Mouse (Mus musculus) forebrain, embryonic 10.5 days (tissue): ENCODE measurements at regions not wholly inside any gene's neighbourhood (a gene's known extent, or its start where the extent isn't known, plus 50 kb on each side); places are given as distances from the start of the nearest gene placed in this dataset.
A peak's percentile ranks its signal among the peaks of the same experiment; 100 is the strongest.

Experiments
- DNase-seq: peaks from one replicate; pipeline ENCODE4 v3.0.0-alpha.2; 2017; ENCODE audit warnings: low spot score; ENCODE audit errors: extremely low spot score
- H3K27ac ChIP-seq: fragments of 300-500 bp; sonication (generic); 2 replicates; pipeline ENCODE4 v1.5.1; 2016; ENCODE audit warnings: mild to moderate bottlenecking
- H3K27me3 ChIP-seq: fragments of 300-500 bp; sonication (generic); 2 replicates; pipeline ENCODE4 v1.6.1; 2016; ENCODE audit warnings: mild to moderate bottlenecking; ENCODE audit not compliant: poor library complexity, severe bottlenecking
- H3K36me3 ChIP-seq: fragments of 300-500 bp; sonication (generic); replicated peaks from 2 replicates; pipeline ENCODE4 v1.6.1; 2016; ENCODE audit warnings: mild to moderate bottlenecking, moderate library complexity
- H3K4me1 ChIP-seq: fragments of 300-500 bp; sonication (generic); 2 replicates; pipeline ENCODE4 v1.6.1; 2016
- H3K4me3 ChIP-seq: fragments of 300-500 bp; sonication (generic); 2 replicates; pipeline ENCODE4 v1.5.1; 2016; ENCODE audit warnings: mild to moderate bottlenecking, moderate library complexity
- H3K9me3 ChIP-seq: fragments of 300-500 bp; sonication (generic); 2 replicates; pipeline ENCODE4 v1.6.1; 2016; ENCODE audit warnings: mild to moderate bottlenecking, moderate library complexity
- WGBS: fragments of 180-500 bp; shearing (Covaris S2); methylation state at CpG from one replicate; pipeline ENCODE4 v1.1.7; 2016; 5-methylcytosine and 5-hydroxymethylcytosine counted together

DNA sequence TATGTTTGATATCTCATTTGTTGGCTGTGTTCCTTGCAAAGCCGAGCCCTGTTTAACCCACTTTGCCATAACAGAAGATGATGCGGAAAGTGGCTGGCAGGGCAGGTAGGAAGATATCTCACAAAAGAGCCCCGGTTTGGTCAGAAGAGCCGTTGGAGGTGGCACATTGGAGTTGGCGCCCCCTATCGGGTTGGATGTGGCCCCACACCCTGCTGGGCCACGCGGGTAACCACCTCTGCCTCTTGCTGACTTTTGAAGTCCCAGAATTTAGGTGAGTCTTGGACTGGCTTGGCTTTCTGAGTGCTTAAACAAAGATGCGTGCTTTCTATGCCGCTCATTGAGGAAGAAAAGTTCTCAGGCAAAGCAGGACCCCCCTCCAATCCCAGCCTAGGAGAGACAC lies 56.1 kb downstream of the Gm4791 start:
- H3K36me3 ChIP-seq, result no peaks in the 10 kb centered on the region
- H3K4me3 ChIP-seq, result no peak overlapping the region
- WGBS, result 79% methylated on average over 10 of the region's 10 CpGs
- DNase-seq, result no peak
- no peaks in the 10 kb centered on the region for H3K4me1 ChIP-seq
- H3K27ac ChIP-seq, result no peak overlapping the region
- no peaks in the 10 kb centered on the region; the same call in 1 of the 2 replicates for H3K27me3 ChIP-seq
- H3K9me3 ChIP-seq, result peaks cover 5% of the 10 kb centered on the region

DNA sequence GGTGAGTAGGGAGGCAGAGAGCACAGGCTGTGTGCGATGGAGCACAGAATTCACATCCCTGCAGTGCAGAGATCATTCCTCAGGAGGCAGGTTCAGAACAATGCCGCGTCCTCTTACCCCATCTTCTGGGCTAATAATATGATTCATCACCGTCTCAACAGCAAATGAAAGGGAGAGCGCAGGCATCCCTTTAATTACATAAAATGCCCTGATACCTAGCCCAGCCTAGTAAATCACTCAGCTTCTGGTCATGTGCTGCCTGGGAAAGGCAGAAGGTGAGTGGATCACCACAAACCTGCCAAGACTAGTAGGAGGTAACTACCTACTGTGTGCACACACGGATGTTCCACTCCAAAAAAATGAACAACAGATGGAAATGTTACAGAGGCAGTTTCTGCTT lies 57.0 kb downstream of the Gm4791 start:
- no peaks in the 10 kb centered on the region for H3K9me3 ChIP-seq
- no peaks in the 10 kb centered on the region; the same call in 1 of the 2 replicates for H3K27me3 ChIP-seq
- no peaks in the 10 kb centered on the region for H3K36me3 ChIP-seq
- H3K4me3 ChIP-seq, result no peak overlapping the region
- no peak for DNase-seq
- no peaks in the 10 kb centered on the region for H3K4me1 ChIP-seq
- no peak overlapping the region for H3K27ac ChIP-seq
- 84% methylated on average over 6 of the region's 6 CpGs for WGBS

GRCm38 (mm10) chr9:47059339-47060005 lies 60.9 kb downstream of the Gm4791 start:
- 90% methylated on average over 7 of the region's 7 CpGs for WGBS

DNA sequence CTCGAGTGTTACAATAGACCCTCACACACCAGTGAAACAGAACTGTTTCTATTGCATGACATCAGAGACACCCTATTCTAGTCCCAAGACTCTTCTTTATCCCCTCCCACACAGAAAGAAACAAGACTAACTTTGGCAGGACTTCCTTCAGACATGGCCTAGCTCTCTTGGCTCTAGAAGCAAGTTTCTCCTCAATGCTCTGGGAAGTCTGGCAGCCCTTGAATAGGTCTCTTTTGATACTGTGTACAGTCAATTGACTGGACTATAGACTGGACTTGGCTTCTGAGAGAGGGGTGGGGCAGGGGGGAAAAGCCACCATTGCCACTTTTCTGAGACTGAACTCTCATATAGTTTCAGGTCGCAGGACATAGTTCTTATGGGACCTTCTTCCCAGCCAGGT lies 62.2 kb downstream of the Gm4791 start:
- Histone ChIP-seq H3K4me3 (no peak overlapping the region), H3K9me3 (no peaks in the 10 kb centered on the region), H3K4me1 (no peaks in the 10 kb centered on the region), H3K27me3 (no peaks in the 10 kb centered on the region), H3K27ac (no peak overlapping the region), H3K36me3 (no peaks in the 10 kb centered on the region)
- DNase-seq, result no peak
- 90% methylated on average over 2 of the region's 2 CpGs for WGBS

More at GRCm38 (mm10) chr9:47059339-47060005, 60.9 kb downstream of the Gm4791 start:
- Histone ChIP-seq H3K4me3 (no peak overlapping the region), H3K9me3 (no peaks in the 10 kb centered on the region), H3K27ac (no peak overlapping the region), H3K36me3 (no peaks in the 10 kb centered on the region), H3K4me1 (no peaks in the 10 kb centered on the region), H3K27me3 (no peaks in the 10 kb centered on the region)
- DNase-seq, result no peak

GRCm38 (mm10) chr9:47062516-47062915 lies 64.0 kb downstream of the Gm4791 start:
- Histone ChIP-seq H3K4me1 (no peaks in the 10 kb centered on the region), H3K4me3 (no peak overlapping the region), H3K36me3 (no peaks in the 10 kb centered on the region), H3K27me3 (no peaks in the 10 kb centered on the region), H3K27ac (no peak overlapping the region), H3K9me3 (no peaks in the 10 kb centered on the region)
- WGBS, result 89% methylated on average over 7 of the region's 7 CpGs
- DNase-seq, result no peak

DNA sequence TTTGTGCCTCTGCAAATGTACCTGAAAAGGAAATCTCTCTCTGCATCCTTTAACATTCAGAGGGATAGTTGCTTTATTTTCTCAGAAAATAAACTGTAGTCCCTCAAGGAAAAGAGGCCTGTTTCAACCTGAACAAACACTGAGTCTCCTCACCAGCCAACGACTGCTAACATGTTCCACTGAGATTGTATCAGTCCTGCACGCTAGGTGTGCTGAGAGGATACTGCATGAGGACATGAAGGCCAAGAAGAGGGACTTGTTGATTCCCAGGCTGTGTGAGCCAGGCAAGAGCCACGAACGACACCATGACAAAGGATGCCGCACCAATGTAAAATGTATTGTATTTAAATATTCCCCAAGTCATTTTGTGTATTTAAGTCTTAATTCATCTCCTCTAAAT lies 65.2 kb downstream of the Gm4791 start:
- WGBS, result 85% methylated on average over 5 of the region's 5 CpGs
- no peaks in the 10 kb centered on the region for H3K4me1 ChIP-seq
- no peaks in the 10 kb centered on the region for H3K36me3 ChIP-seq
- no peak overlapping the region for H3K4me3 ChIP-seq
- H3K9me3 ChIP-seq, result no peaks in the 10 kb centered on the region
- no peak for DNase-seq
- H3K27ac ChIP-seq, result no peak overlapping the region
- no peaks in the 10 kb centered on the region for H3K27me3 ChIP-seq

- Histone ChIP-seq H3K9me3 (no peaks in the 10 kb centered on the region), H3K4me1 (peaks cover 6% of the 10 kb centered on the region), H3K27me3 (no peaks in the 10 kb centered on the region), H3K27ac (no peak overlapping the region), H3K36me3 (no peaks in the 10 kb centered on the region), H3K4me3 (no peak overlapping the region)
- 87% methylated on average over 5 of the region's 5 CpGs for WGBS
- DNase-seq, result no peak
These were observed 66.0 kb downstream of the Gm4791 start for GRCm38 (mm10) chr9:47064463-47065032.

DNA sequence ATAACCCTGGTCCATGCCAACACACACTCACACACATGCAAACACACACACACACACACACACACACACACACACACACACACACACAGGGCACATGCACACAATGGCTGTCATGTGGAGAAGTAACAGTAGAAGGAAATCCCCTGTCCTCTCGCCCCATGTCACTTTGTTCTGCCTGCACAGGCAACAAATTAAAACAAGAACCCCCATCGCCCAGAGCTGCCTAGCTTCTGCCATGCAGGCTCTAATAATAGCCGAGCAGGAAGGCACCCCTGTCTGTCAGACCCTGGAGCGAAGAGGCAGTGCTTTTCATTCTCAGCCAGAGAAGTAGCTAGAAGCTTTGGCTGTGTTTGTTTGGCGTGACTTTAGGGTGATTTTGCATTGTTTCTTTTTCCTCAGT lies 70.9 kb downstream of the Gm4791 start:
- no peak for DNase-seq
- no peaks in the 10 kb centered on the region for H3K27me3 ChIP-seq
- H3K4me1 ChIP-seq, result peaks cover 16% of the 10 kb centered on the region
- H3K9me3 ChIP-seq, result no peaks in the 10 kb centered on the region
- H3K27ac ChIP-seq, result peak overlapping the region; percentile 27; the same call in 1 of the 2 replicates
- 26% methylated on average over 5 of the region's 5 CpGs for WGBS
- no peak overlapping the region for H3K4me3 ChIP-seq
- H3K36me3 ChIP-seq, result no peaks in the 10 kb centered on the region

DNA sequence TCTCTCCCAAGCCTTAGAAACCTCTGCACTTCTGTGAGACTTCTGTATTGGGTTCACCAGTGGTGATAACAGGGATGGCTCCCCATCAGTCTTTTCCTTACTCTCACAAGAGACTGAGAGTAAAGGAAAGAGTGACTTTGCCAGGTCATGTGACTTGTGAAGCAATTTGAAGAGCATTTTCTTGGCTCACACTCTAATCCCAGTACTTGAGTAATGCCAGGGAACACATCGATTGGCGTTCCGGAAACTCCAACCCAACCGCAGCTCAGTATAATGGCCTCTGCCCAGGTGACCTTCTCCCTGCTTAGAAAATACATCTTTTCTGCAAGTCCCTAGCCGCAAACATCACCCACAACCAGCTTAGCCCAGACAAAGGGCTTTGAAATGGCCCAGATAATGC lies 72.4 kb downstream of the Gm4791 start:
- 95% methylated on average over 5 of the region's 5 CpGs for WGBS
- Histone ChIP-seq H3K4me3 (no peak overlapping the region), H3K36me3 (no peaks in the 10 kb centered on the region), H3K27ac (no peak overlapping the region), H3K9me3 (no peaks in the 10 kb centered on the region), H3K4me1 (peaks cover 28% of the 10 kb centered on the region), H3K27me3 (peaks cover 8% of the 10 kb centered on the region)
- DNase-seq, result no peak

GRCm38 (mm10) chr9:47076946-47077345 lies 78.4 kb downstream of the Gm4791 start:
- peaks cover 16% of the 10 kb centered on the region for H3K27me3 ChIP-seq
- H3K4me1 ChIP-seq, result peaks cover 27% of the 10 kb centered on the region
- DNase-seq, result peak; percentile 20
- no peaks in the 10 kb centered on the region for H3K36me3 ChIP-seq
- 5% methylated on average over 6 of the region's 6 CpGs for WGBS
- H3K4me3 ChIP-seq, result no peak overlapping the region
- H3K9me3 ChIP-seq, result peaks cover 7% of the 10 kb centered on the region; the same call in 1 of the 2 replicates
- peak overlapping the region; percentile 53 for H3K27ac ChIP-seq

DNA sequence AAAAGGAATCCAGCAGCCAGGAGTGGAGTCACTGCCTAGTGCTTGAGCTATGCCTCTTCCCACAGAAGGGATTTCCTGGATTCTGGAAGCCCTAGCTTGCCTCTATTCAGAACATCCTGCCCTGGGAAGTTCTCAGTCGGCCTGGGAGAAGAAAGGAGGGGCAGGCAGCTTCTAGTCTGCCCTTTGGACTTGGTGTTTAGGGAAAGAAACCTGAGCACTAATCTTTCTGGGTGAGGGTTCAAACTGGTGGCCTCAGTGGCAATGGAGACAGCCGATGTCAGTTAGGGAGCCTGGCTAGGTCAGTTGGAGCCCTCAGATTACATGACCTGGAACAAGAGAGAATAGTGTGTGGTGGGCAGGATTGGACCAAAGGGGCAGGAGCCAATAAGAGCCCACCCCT lies 78.9 kb downstream of the Gm4791 start:
- peak overlapping the region; percentile 53; the same call in 1 of the 2 replicates for H3K27ac ChIP-seq
- peaks cover 27% of the 10 kb centered on the region for H3K4me1 ChIP-seq
- no peaks in the 10 kb centered on the region for H3K36me3 ChIP-seq
- H3K9me3 ChIP-seq, result peaks cover 7% of the 10 kb centered on the region; the same call in 1 of the 2 replicates
- H3K4me3 ChIP-seq, result no peak overlapping the region
- H3K27me3 ChIP-seq, result peaks cover 16% of the 10 kb centered on the region
- 24% methylated on average over 2 of the region's 2 CpGs for WGBS
- no peak for DNase-seq

GRCm38 (mm10) chr9:47077945-47078344 lies 79.4 kb downstream of the Gm4791 start:
- 91% methylated on average over 3 of the region's 3 CpGs for WGBS
- DNase-seq, result no peak
- Histone ChIP-seq H3K9me3 (peaks cover 7% of the 10 kb centered on the region; the same call in 1 of the 2 replicates), H3K27ac (no peak overlapping the region), H3K36me3 (no peaks in the 10 kb centered on the region), H3K4me3 (no peak overlapping the region), H3K27me3 (peaks cover 16% of the 10 kb centered on the region), H3K4me1 (peaks cover 27% of the 10 kb centered on the region)

- no peak overlapping the region for H3K27ac ChIP-seq
- DNase-seq, result no peak
- 96% methylated on average over 6 of the region's 6 CpGs for WGBS
- H3K4me1 ChIP-seq, result peaks cover 13% of the 10 kb centered on the region
- no peaks in the 10 kb centered on the region for H3K36me3 ChIP-seq
- 0 out of 2 replicates have a peak, but pooled peaks cover 5% of the 10 kb centered on the region for H3K27me3 ChIP-seq
- peaks cover 7% of the 10 kb centered on the region; the same call in 1 of the 2 replicates for H3K9me3 ChIP-seq
- H3K4me3 ChIP-seq, result no peak overlapping the region
These were observed 82.9 kb downstream of the Gm4791 start for GRCm38 (mm10) chr9:47081407-47081806.
